Mouse (Mus musculus): ENCODE data around the gene Elmo1. TPM values are rescaled to one million over a fixed set of nuclear protein-coding genes. Genes with fewer than 3 reads are reported as not detected.

Gene Elmo1
- polyA plus RNA-seq, 1 experiment from 2014 or later, result 3.1 TPM

GRCm38 (mm10) chr13:20521492-20521891 is 431.1 kb downstream of the Elmo1 start:
- Histone ChIP-seq H3K4me1 (replicated peaks) (no peaks in the 10 kb centered on the region), H3K36me3 (no peaks in the 10 kb centered on the region), H3K27me3 (no peaks in the 10 kb centered on the region), H3K9me3 (replicated peaks) (no peaks in the 10 kb centered on the region), H3K4me3 (replicated peaks) (no peak overlapping the region), H3K27ac (no peak overlapping the region), H3K9ac (no peak overlapping the region), H3K4me2 (no peak overlapping the region)
- DNase-seq, result no peak
- no peak for ATAC-seq (ENCODE audit: low read depth)
- WGBS (ENCODE audit: insufficient replicate concordance), result 64% methylated on average over 3 of the region's 3 CpGs

GRCm38 (mm10) chr13:20523671-20524070 is 433.3 kb downstream of the Elmo1 start:
- Histone ChIP-seq H3K27me3 (no peaks in the 10 kb centered on the region), H3K9me3 (replicated peaks) (no peaks in the 10 kb centered on the region), H3K4me2 (no peak overlapping the region), H3K4me1 (replicated peaks) (no peaks in the 10 kb centered on the region), H3K4me3 (replicated peaks) (no peak overlapping the region), H3K36me3 (no peaks in the 10 kb centered on the region), H3K9ac (no peak overlapping the region), H3K27ac (no peak overlapping the region)
- 54% methylated on average over 1 of the region's 1 CpGs for WGBS (ENCODE audit: insufficient replicate concordance)
- ATAC-seq (ENCODE audit: low read depth) (no peak), DNase-seq (no peak)

- DNase-seq (no peak), ATAC-seq (ENCODE audit: low read depth) (no peak)
- Histone ChIP-seq H3K27me3 (no peaks in the 10 kb centered on the region), H3K9me3 (replicated peaks) (no peaks in the 10 kb centered on the region), H3K9ac (no peak overlapping the region), H3K27ac (no peak overlapping the region), H3K4me1 (replicated peaks) (no peaks in the 10 kb centered on the region), H3K4me3 (replicated peaks) (no peak overlapping the region), H3K36me3 (no peaks in the 10 kb centered on the region), H3K4me2 (no peak overlapping the region)
- WGBS (ENCODE audit: insufficient replicate concordance), result 75% methylated on average over 4 of the region's 4 CpGs
Observed at GRCm38 (mm10) chr13:20525844-20526243, 435.4 kb downstream of the Elmo1 start.

- no peak overlapping the region for H3K4me2 ChIP-seq
- 82% methylated on average over 1 of the region's 1 CpGs for WGBS (ENCODE audit: insufficient replicate concordance)
- ATAC-seq (ENCODE audit: low read depth), result no peak
Observed at GRCm38 (mm10) chr13:20537053-20537452, 446.7 kb downstream of the Elmo1 start.

GRCm38 (mm10) chr13:20537487-20537886 is 447.1 kb downstream of the Elmo1 start:
- 42% methylated on average over 2 of the region's 2 CpGs for WGBS (ENCODE audit: insufficient replicate concordance)
- H3K4me3 ChIP-seq (replicated peaks), result no peak overlapping the region
- no peak overlapping the region for H3K9ac ChIP-seq
- no peaks in the 10 kb centered on the region for H3K9me3 ChIP-seq (replicated peaks)
- DNase-seq (no peak), ATAC-seq (ENCODE audit: low read depth) (no peak)
- no peak overlapping the region for H3K27ac ChIP-seq
- H3K27me3 ChIP-seq, result no peaks in the 10 kb centered on the region
- no peak overlapping the region for H3K4me2 ChIP-seq
- no peaks in the 10 kb centered on the region for H3K36me3 ChIP-seq
- no peaks in the 10 kb centered on the region for H3K4me1 ChIP-seq (replicated peaks)

More at GRCm38 (mm10) chr13:20537053-20537452, 446.7 kb downstream of the Elmo1 start:
- no peaks in the 10 kb centered on the region for H3K9me3 ChIP-seq (replicated peaks)
- H3K27ac ChIP-seq, result no peak overlapping the region
- no peak overlapping the region for H3K9ac ChIP-seq
- DNase-seq, result no peak
- no peak overlapping the region for H3K4me3 ChIP-seq (replicated peaks)
- H3K36me3 ChIP-seq, result no peaks in the 10 kb centered on the region
- no peaks in the 10 kb centered on the region for H3K27me3 ChIP-seq
- H3K4me1 ChIP-seq (replicated peaks), result no peaks in the 10 kb centered on the region

GRCm38 (mm10) chr13:20538216-20539070 is 448.0 kb downstream of the Elmo1 start:
- Histone ChIP-seq H3K9ac (no peak overlapping the region), H3K36me3 (no peaks in the 10 kb centered on the region), H3K4me3 (replicated peaks) (no peak overlapping the region), H3K27ac (no peak overlapping the region), H3K27me3 (no peaks in the 10 kb centered on the region), H3K4me1 (replicated peaks) (no peaks in the 10 kb centered on the region), H3K4me2 (no peak overlapping the region), H3K9me3 (replicated peaks) (no peaks in the 10 kb centered on the region)
- DNase-seq, result no peak
- ATAC-seq (ENCODE audit: low read depth), result no peak
- 56% methylated on average over 12 of the region's 12 CpGs for WGBS (ENCODE audit: insufficient replicate concordance)

GRCm38 (mm10) chr13:20539631-20540030 is 449.2 kb downstream of the Elmo1 start:
- Histone ChIP-seq H3K9ac (no peak overlapping the region), H3K9me3 (replicated peaks) (no peaks in the 10 kb centered on the region)

GRCm38 (mm10) chr13:20546568-20547204 is 456.3 kb downstream of the Elmo1 start:
- H3K4me3 ChIP-seq (replicated peaks), result no peak overlapping the region
- H3K36me3 ChIP-seq, result no peaks in the 10 kb centered on the region
- H3K9ac ChIP-seq, result no peak overlapping the region
- no peaks in the 10 kb centered on the region for H3K4me1 ChIP-seq (replicated peaks)
- no peak overlapping the region for H3K4me2 ChIP-seq
- WGBS (ENCODE audit: insufficient replicate concordance), result 67% methylated on average over 12 of the region's 12 CpGs
- ATAC-seq (ENCODE audit: low read depth), result no peak
- no peaks in the 10 kb centered on the region for H3K9me3 ChIP-seq (replicated peaks)
- DNase-seq, result no peak
- H3K27ac ChIP-seq, result no peak overlapping the region
- no peaks in the 10 kb centered on the region for H3K27me3 ChIP-seq

More at GRCm38 (mm10) chr13:20539631-20540030, 449.2 kb downstream of the Elmo1 start:
- Histone ChIP-seq H3K27ac (no peak overlapping the region), H3K27me3 (no peaks in the 10 kb centered on the region), H3K36me3 (no peaks in the 10 kb centered on the region), H3K4me3 (replicated peaks) (no peak overlapping the region), H3K4me2 (no peak overlapping the region), H3K4me1 (replicated peaks) (no peaks in the 10 kb centered on the region)
- no peak for ATAC-seq (ENCODE audit: low read depth)
- 55% methylated on average over 2 of the region's 2 CpGs for WGBS (ENCODE audit: insufficient replicate concordance)
- no peak for DNase-seq

- Histone ChIP-seq H3K27me3 (no peaks in the 10 kb centered on the region), H3K9ac (no peak overlapping the region), H3K36me3 (no peaks in the 10 kb centered on the region), H3K9me3 (replicated peaks) (no peaks in the 10 kb centered on the region), H3K4me2 (no peak overlapping the region), H3K27ac (no peak overlapping the region), H3K4me1 (replicated peaks) (no peaks in the 10 kb centered on the region), H3K4me3 (replicated peaks) (no peak overlapping the region)
- DNase-seq (no peak), ATAC-seq (ENCODE audit: low read depth) (no peak)
- 62% methylated on average over 4 of the region's 4 CpGs for WGBS (ENCODE audit: insufficient replicate concordance)
Observed at GRCm38 (mm10) chr13:20549983-20550382, 459.6 kb downstream of the Elmo1 start.

GRCm38 (mm10) chr13:20551559-20551958 is 461.2 kb downstream of the Elmo1 start:
- Histone ChIP-seq H3K27me3 (no peaks in the 10 kb centered on the region), H3K9ac (no peak overlapping the region), H3K4me3 (replicated peaks) (no peak overlapping the region), H3K27ac (no peak overlapping the region), H3K4me1 (replicated peaks) (no peaks in the 10 kb centered on the region), H3K4me2 (no peak overlapping the region), H3K36me3 (no peaks in the 10 kb centered on the region), H3K9me3 (replicated peaks) (no peaks in the 10 kb centered on the region)
- 70% methylated on average over 1 of the region's 1 CpGs for WGBS (ENCODE audit: insufficient replicate concordance)
- ATAC-seq (ENCODE audit: low read depth), result no peak
- DNase-seq, result no peak

- Histone ChIP-seq H3K4me1 (replicated peaks) (no peaks in the 10 kb centered on the region), H3K4me2 (no peak overlapping the region), H3K27ac (no peak overlapping the region), H3K9ac (no peak overlapping the region), H3K4me3 (replicated peaks) (no peak overlapping the region), H3K27me3 (no peaks in the 10 kb centered on the region), H3K9me3 (replicated peaks) (no peaks in the 10 kb centered on the region), H3K36me3 (no peaks in the 10 kb centered on the region)
- DNase-seq (no peak), ATAC-seq (ENCODE audit: low read depth) (no peak)
- 67% methylated on average over 4 of the region's 4 CpGs for WGBS (ENCODE audit: insufficient replicate concordance)
Observed at GRCm38 (mm10) chr13:20555853-20556452, 465.6 kb downstream of the Elmo1 start.

All from liver, embryonic 13.5 days (tissue).